8 mouse cellular contexts compared by ENCODE assay signal in genomic region chr9:59567111-59567510, GRCm38 (mm10). TPM values are rescaled to one million over a fixed set of nuclear protein-coding genes. Genes with fewer than 3 reads are reported as not detected.
A peak's percentile ranks its signal among the peaks of the same experiment; 100 is the strongest.
DNase-seq lines count a peak whose midpoint lies in the region; ATAC-seq and TF ChIP-seq lines count a peak whose summit lies in the region.

No protein-coding gene starts in this region.

- H3K9me3 ChIP-seq in heart, embryonic 10.5 days: no peaks in the 10 kb centered on the region
- no peaks in the 10 kb centered on the region for H3K9me3 ChIP-seq in hindbrain, embryonic 10.5 days

- H3K27ac ChIP-seq in heart, embryonic 10.5 days: no peak overlapping the region
- H3K27ac ChIP-seq in embryonic fibroblast, embryonic 13.5 days (ENCODE audit: insufficient read depth, low read length): no peak overlapping the region
- no peak overlapping the region for H3K27ac ChIP-seq in hindbrain, embryonic 10.5 days

- H3K36me3 ChIP-seq in heart, embryonic 10.5 days: peaks cover 31% of the 10 kb centered on the region
- peaks cover 31% of the 10 kb centered on the region for H3K36me3 ChIP-seq in hindbrain, embryonic 10.5 days

- no peaks in the 10 kb centered on the region for H3K27me3 ChIP-seq in heart, embryonic 10.5 days (ENCODE audit: insufficient read depth, poor library complexity, severe bottlenecking)
- H3K27me3 ChIP-seq in hindbrain, embryonic 10.5 days (ENCODE audit: insufficient read depth, poor library complexity, severe bottlenecking): no peaks in the 10 kb centered on the region

- peak; percentile 85 for ATAC-seq in megakaryocyte-erythroid progenitor cell, adult 5-6 weeks (replicated peaks; ENCODE audit: low FRiP score, low TSS enrichment, poor library complexity, severe bottlenecking)

- no peaks in the 10 kb centered on the region for H3K4me1 ChIP-seq in heart, embryonic 10.5 days
- H3K4me1 ChIP-seq in embryonic fibroblast, embryonic 13.5 days (ENCODE audit: control insufficient read depth, insufficient read depth, low read length): no peaks in the 10 kb centered on the region
- H3K4me1 ChIP-seq in hindbrain, embryonic 10.5 days (replicated peaks): 0 out of 2 replicates have a peak, but pooled peaks cover 2% of the 10 kb centered on the region

- intact Hi-C loops in left cerebral cortex, postnatal 14 days (cut with DNase I): loop anchor here (5.0 kb wide), 1 partner anchor 80 kb away; the partner anchor contains the start of gene Arih1

- no peak for TF ChIP-seq POLR2A in embryonic fibroblast, embryonic 13.5 days (IDR thresholded peaks at IDR 0.05; ENCODE audit: low read depth, low read length)

- peak; percentile 66 to 73 for DNase-seq in heart, adult 18-20 months
- no peak for DNase-seq in heart, embryonic 10.5 days (ENCODE audit: low spot score)
- DNase-seq in adrenal gland, postnatal 25 days: peak; percentile 61
- peak; percentile 58 for DNase-seq in hindbrain, embryonic 10.5 days (ENCODE audit: low spot score)
- DNase-seq in left cerebral cortex, postnatal 14 days (ENCODE audit: low spot score in 2 of 2): peak; percentile 60 to 77
- DNase-seq in right cerebral cortex, postnatal 4 days: peak; percentile 70

- peak; percentile 53; the same call in 1 of the 2 replicates for TF ChIP-seq CTCF in embryonic fibroblast, embryonic 13.5 days (IDR thresholded peaks at IDR 0.05; ENCODE audit: borderline replicate concordance, insufficient read depth, low read length)

- 23% methylated on average over 6 of the region's 6 CpGs for WGBS in heart, embryonic 10.5 days
- 39% methylated on average over 6 of the region's 6 CpGs for WGBS in hindbrain, embryonic 10.5 days

- H3K4me3 ChIP-seq in heart, embryonic 10.5 days: no peak overlapping the region
- no peak overlapping the region for H3K4me3 ChIP-seq in embryonic fibroblast, embryonic 13.5 days (ENCODE audit: insufficient read depth, low read length)
- no peak overlapping the region for H3K4me3 ChIP-seq in hindbrain, embryonic 10.5 days

RNA-seq across cellular contexts. Expression of gene Celf6, which starts 10.6 kb away (rescaled TPM):
- not detected for total RNA-seq in heart, adult 18-20 months (2021)
- 0.06 TPM in 1 of 2 replicates, not detected in the other for polyA plus RNA-seq in heart, embryonic 10.5 days (2016; fragmentation: Nextera tagmentation; extraction: Ambion mirVana)
- total RNA-seq in adrenal gland, postnatal 25 days (2021): 4.0 and 5.3 TPM in 2 replicates
- not detected in 2 replicates for polyA plus RNA-seq in embryonic fibroblast, embryonic 13.5 days (2011; ENCODE audit: insufficient read length, low read depth, missing spikeins)
- polyA plus RNA-seq in hindbrain, embryonic 10.5 days (2016; fragmentation: Nextera tagmentation; extraction: Ambion mirVana): 3.6 and 9.4 TPM in 2 replicates
- 10 to 100 TPM; 27.1 to 28.5 TPM for total RNA-seq in left cerebral cortex, postnatal 14 days (2021)
- total RNA-seq in megakaryocyte-erythroid progenitor cell, adult 5-6 weeks (2014; fragmentation: Nextera tagmentation): not detected in 2 replicates
- not detected in 2 replicates for total RNA-seq in megakaryocyte-erythroid progenitor cell, adult 5-6 weeks (2017)

RNA-seq across cellular contexts. Expression of gene Tmem202, which starts 27.5 kb away (rescaled TPM):
- under 1 TPM; 0.40 to 0.93 TPM for total RNA-seq in heart, adult 18-20 months (2021)
- 0.11 and 0.26 TPM in 2 replicates for polyA plus RNA-seq in heart, embryonic 10.5 days (2016; fragmentation: Nextera tagmentation; extraction: Ambion mirVana)
- total RNA-seq in adrenal gland, postnatal 25 days (2021): 3.5 and 5.0 TPM in 2 replicates
- polyA plus RNA-seq in embryonic fibroblast, embryonic 13.5 days (2011; ENCODE audit: insufficient read length, low read depth, missing spikeins): 2.3 and 2.4 TPM in 2 replicates
- polyA plus RNA-seq in hindbrain, embryonic 10.5 days (2016; fragmentation: Nextera tagmentation; extraction: Ambion mirVana): not detected in 2 replicates
- total RNA-seq in left cerebral cortex, postnatal 14 days (2021): 1 to 10 TPM; 2.0 to 3.5 TPM
- total RNA-seq in megakaryocyte-erythroid progenitor cell, adult 5-6 weeks (2014; fragmentation: Nextera tagmentation): not detected in 2 replicates
- total RNA-seq in megakaryocyte-erythroid progenitor cell, adult 5-6 weeks (2017): not detected in 2 replicates

RNA-seq across cellular contexts. Expression of gene Hexa, which starts 27.8 kb away (rescaled TPM):
- total RNA-seq in heart, adult 18-20 months (2021): 10 to 100 TPM; 49.6 to 54.9 TPM
- 63.6 and 67.8 TPM in 2 replicates for polyA plus RNA-seq in heart, embryonic 10.5 days (2016; fragmentation: Nextera tagmentation; extraction: Ambion mirVana)
- 148 and 158 TPM in 2 replicates for total RNA-seq in adrenal gland, postnatal 25 days (2021)
- 144 TPM in 2 replicates for polyA plus RNA-seq in embryonic fibroblast, embryonic 13.5 days (2011; ENCODE audit: insufficient read length, low read depth, missing spikeins)
- 46.1 and 49.4 TPM in 2 replicates for polyA plus RNA-seq in hindbrain, embryonic 10.5 days (2016; fragmentation: Nextera tagmentation; extraction: Ambion mirVana)
- 10 to 100 TPM; 40.1 to 43.3 TPM for total RNA-seq in left cerebral cortex, postnatal 14 days (2021)
- 16.6 and 23.9 TPM in 2 replicates for total RNA-seq in megakaryocyte-erythroid progenitor cell, adult 5-6 weeks (2014; fragmentation: Nextera tagmentation)
- 25.4 and 28.7 TPM in 2 replicates for total RNA-seq in megakaryocyte-erythroid progenitor cell, adult 5-6 weeks (2017)

RNA-seq across cellular contexts. Expression of gene Parp6, which starts 50.0 kb away (rescaled TPM):
- total RNA-seq in heart, adult 18-20 months (2021): 10 to 100 TPM; 17.0 to 17.6 TPM
- 19.3 and 23.9 TPM in 2 replicates for polyA plus RNA-seq in heart, embryonic 10.5 days (2016; fragmentation: Nextera tagmentation; extraction: Ambion mirVana)
- 29.7 and 35.8 TPM in 2 replicates for total RNA-seq in adrenal gland, postnatal 25 days (2021)
- polyA plus RNA-seq in embryonic fibroblast, embryonic 13.5 days (2011; ENCODE audit: insufficient read length, low read depth, missing spikeins): 30.5 and 32.4 TPM in 2 replicates
- 59.1 and 101 TPM in 2 replicates for polyA plus RNA-seq in hindbrain, embryonic 10.5 days (2016; fragmentation: Nextera tagmentation; extraction: Ambion mirVana)
- 100 to 1,000 TPM; 184 to 209 TPM for total RNA-seq in left cerebral cortex, postnatal 14 days (2021)
- 27.1 and 39.6 TPM in 2 replicates for total RNA-seq in megakaryocyte-erythroid progenitor cell, adult 5-6 weeks (2014; fragmentation: Nextera tagmentation)
- 19.8 and 34.7 TPM in 2 replicates for total RNA-seq in megakaryocyte-erythroid progenitor cell, adult 5-6 weeks (2017)
